Mouse (Mus musculus): ENCODE measurements around the gene Nhsl2. TPM values are rescaled to one million over a fixed set of nuclear protein-coding genes. Genes with fewer than 3 reads are reported as not detected.

The Nhsl2 gene
- polyA plus RNA-seq, 1 experiment = 12.1 TPM

DNA sequence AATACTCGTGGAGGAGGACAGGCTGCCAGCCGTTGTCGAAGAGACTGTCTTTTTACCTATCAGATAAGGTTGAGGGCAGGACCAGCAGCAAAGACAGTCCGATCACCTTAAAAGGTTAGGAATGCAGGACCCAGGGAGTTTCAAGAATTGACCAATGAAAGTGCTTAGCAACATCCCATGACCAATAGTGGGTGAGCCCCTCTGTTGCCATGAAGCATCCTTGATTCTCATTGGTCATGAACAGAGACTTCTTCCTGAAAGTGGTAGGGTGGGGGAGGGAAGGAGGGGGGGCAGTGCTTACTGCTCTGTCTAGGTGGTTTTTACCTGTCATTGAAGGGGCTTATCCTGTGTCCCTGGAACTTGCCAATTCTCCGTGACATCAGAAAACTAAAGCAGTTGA, 130.1 kb downstream of the Nhsl2 start:
- DNase-seq (ENCODE audit: extremely low spot score in 1 of 2, low spot score in 1 of 2) = no peak

GRCm38 (mm10) chrX:101980586-101980985, 131.4 kb downstream of the Nhsl2 start:
- no peak for DNase-seq (ENCODE audit: extremely low spot score in 1 of 2, low spot score in 1 of 2)

GRCm38 (mm10) chrX:101981450-101981849, 132.3 kb downstream of the Nhsl2 start:
- no peak for DNase-seq (ENCODE audit: extremely low spot score in 1 of 2, low spot score in 1 of 2)

GRCm38 (mm10) chrX:101983638-101984037, 134.5 kb downstream of the Nhsl2 start:
- DNase-seq (ENCODE audit: extremely low spot score in 1 of 2, low spot score in 1 of 2) = no peak

- no peak for DNase-seq (ENCODE audit: extremely low spot score in 1 of 2, low spot score in 1 of 2)
Measured at GRCm38 (mm10) chrX:101986657-101987367, 137.6 kb downstream of the Nhsl2 start.

GRCm38 (mm10) chrX:101993841-101994571, 144.8 kb downstream of the Nhsl2 start:
- peak; percentile 58 to 79 for DNase-seq (ENCODE audit: extremely low spot score in 1 of 2, low spot score in 1 of 2)

- DNase-seq (ENCODE audit: extremely low spot score in 1 of 2, low spot score in 1 of 2) = no peak
Measured at GRCm38 (mm10) chrX:101996726-101997125, 147.5 kb downstream of the Nhsl2 start.

DNA sequence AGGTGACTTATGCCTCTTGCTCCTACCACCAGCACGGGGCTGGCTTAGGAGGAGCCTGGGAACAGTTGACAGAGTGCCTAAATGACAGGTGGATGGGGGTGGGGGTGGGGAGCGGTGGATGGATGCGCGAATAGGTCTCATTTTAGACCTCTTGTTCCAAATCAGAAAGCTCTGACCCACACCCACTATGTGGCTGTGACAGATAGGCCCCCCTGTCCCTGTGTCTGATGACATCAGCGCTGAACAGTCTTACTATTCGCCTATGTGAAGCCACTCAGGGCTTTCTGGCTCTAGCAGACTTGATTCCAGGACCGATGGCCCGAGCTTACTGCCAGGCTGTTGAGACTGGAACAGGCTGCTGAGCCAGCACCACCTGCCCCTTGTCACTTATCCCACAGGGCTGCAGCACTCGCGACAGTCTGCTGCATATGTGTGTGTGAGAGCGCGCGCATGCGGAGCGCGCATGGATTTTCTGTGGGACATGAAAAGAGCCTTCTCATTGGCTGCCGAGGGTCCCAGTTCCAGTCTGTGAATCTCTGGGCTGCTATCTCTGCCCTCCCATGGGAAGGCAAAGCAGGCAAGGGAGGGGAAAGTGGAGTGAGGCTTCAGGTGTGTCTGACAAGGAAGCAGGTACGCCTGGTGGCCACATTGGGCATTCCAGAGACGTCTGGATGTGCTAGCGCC, 154.6 kb downstream of the Nhsl2 start:
- DNase-seq (ENCODE audit: extremely low spot score in 1 of 2, low spot score in 1 of 2) = peak; percentile 56 to 63

DNA sequence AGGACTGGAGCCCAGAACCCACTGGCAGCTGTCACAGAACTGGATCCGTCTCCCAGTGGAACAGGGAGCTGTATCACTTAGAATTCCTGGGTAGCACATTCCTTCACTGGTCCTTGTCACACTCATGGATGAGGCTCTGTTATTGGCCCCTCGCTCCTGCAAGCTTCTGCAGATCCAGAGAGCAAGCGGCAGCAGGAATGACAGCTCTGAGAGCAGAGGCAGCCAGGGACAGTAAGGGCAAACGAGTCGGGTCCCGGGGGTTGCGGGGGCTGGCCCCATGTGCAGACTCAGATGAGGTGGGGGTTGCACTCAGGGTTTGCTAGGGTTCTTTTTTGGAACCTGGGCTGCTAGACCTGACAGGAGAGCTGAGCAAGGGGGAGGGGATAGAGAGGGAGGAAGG, 155.2 kb downstream of the Nhsl2 start:
- no peak for DNase-seq (ENCODE audit: extremely low spot score in 1 of 2, low spot score in 1 of 2)

DNA sequence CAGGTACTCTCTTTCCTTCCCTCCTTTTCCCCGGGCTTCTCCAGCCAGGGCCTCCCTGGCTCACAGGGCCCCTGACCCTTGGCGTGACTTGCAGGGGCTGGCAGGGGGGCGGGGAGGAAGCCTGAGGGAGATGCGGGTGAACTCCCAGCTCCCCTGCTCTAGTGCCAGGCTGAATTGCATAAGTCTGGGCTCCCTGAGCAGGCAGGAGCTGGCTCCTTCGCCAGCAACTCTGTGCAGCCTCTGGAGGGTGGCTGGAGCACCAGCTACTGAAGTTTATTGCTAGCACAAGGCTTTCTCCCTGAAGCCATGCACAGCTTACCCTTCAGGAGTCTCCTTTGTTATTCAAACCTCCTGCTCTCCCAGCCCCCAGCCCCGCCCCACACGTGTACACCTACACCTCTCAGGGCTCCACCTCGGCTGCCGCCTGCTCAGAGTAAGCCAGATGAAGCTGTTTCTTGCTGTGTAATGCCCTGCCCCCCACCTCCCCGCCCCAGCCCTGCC, 156.0 kb downstream of the Nhsl2 start:
- DNase-seq (ENCODE audit: extremely low spot score in 1 of 2, low spot score in 1 of 2) = peak in 1 of 2 experiments; percentile 26

DNA sequence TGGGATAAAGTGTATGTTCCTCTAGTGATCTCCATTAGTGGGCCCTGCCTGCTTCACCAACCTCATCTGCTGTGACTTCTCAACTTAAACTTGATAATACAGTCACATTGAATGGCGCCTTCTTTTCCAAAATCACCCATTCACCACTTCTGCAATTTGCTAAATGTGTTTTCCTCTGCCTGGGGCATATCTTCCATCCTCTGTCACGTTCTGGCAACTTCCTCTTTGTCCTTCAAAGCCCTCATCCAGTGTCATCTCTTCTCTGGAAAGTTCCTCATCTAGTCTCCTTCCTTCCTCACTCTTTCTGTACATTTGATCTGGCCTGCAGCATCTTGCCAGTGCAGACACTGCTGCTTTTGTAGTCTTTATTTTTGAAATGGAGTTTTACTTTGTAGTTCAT, 158.8 kb downstream of the Nhsl2 start:
- no peak for DNase-seq (ENCODE audit: extremely low spot score in 1 of 2, low spot score in 1 of 2)

DNA sequence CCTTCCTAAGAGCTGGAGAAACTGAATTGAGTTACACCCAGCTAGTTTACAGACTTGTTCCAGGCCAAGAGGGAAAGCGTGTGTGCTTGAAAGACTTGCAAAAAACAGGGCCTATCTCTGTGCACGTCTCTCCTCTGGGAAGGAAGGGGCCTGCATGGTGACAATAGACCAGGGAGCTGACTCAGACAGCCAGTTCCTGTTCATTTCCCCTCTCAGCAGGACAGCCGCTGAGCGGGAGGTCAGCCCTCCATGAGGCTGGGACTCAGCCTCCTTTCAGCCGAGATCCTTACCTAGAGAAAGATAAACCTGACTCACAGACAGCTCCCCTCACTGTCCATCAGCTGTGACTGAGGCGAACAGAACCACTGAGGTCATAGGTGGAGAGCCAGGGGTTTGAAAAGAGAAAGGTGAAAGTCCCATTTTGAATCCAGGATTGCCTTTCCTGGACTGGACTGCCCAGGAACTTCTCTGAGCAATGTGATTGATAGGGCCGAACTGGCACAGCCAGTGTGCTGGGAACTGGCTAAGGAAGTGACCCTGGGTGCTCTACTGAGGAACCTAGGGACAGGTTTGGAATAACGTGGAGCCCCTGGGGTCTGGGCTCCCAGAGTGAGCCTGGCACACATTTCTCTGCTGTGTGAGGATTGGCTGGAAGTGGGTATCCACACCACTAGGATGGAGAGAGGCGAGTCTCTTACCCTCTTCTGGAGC, 168.2 kb downstream of the Nhsl2 start:
- DNase-seq (ENCODE audit: extremely low spot score in 1 of 2, low spot score in 1 of 2) = no peak

DNA sequence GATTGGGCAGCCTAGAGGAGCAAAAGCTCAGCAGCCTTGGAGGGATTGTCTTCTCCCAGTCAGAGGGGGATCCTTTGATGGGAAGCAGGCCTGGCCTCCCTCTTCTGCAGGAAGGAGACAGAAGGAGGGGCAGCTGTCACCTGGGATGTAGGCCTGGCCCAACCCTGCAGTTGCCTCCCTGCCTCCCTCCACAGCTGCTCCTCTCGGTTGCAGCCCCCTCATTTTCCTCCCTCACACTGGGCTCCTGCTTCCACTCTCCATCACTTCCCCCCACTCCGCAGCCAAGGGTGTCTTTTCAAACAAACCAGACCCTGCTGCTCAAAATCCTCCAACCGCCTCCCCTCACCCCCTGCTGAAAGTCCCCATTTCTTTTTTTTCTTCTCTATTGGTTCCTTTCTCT, 169.7 kb downstream of the Nhsl2 start:
- peak in 1 of 2 experiments; percentile 47 for DNase-seq (ENCODE audit: extremely low spot score in 1 of 2, low spot score in 1 of 2)

DNA sequence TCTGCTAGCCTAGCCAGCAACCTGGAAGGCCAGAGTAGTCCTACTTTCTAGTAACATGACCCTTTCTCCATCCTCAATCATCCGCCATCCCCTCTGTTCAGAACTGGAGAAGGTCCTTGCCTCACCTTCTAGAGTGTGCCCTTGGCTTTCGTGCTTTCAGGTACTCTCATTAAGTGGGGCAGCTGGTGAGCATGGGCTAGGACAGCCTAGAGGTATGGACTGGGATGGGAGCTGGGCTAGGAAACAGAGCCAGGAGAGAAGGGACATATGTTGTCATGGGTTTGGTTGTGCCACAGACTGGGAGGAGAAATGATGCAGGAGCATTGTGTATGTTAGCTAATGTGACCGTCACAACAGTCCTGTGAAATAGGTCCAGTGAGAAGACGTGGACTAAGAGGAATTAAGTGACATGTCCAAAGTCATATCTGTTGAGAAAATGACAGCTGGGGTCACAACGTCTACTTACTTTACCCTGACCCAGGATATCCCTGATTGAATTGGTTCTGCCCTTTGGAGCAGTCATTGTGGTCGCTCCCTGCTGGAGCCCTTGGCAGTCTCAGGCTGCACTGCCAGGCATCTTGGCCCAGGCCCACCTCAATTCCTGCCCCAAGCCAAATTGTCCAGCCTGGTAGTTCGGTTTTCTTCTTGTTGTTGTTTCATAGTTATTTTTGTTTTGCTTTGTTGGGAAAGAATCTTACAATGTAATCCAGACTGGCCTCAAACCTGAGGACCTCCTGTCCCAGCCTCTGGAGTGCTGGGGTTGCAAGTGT, 170.5 kb downstream of the Nhsl2 start:
- DNase-seq (ENCODE audit: extremely low spot score in 1 of 2, low spot score in 1 of 2) = no peak

DNA sequence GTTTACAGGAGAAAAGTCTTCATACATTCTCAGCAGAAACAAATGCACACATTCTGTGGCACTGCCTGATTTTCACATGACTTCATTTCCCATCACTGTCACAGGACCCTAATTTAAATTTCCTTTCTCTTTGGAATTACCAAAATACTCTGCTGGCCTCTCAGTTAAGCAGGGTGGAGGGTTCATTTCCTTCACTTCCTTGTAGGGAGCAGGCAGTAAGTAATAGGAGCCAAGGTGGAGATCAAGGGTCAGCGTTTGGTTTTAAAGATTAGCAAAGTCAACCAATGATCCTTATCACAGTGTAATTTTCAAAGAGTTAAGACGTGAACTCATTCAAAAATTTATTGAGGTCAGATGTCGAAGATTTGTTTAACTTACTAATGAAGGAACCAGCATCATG, 175.8 kb downstream of the Nhsl2 start:
- no peak for DNase-seq (ENCODE audit: extremely low spot score in 1 of 2, low spot score in 1 of 2)

DNA sequence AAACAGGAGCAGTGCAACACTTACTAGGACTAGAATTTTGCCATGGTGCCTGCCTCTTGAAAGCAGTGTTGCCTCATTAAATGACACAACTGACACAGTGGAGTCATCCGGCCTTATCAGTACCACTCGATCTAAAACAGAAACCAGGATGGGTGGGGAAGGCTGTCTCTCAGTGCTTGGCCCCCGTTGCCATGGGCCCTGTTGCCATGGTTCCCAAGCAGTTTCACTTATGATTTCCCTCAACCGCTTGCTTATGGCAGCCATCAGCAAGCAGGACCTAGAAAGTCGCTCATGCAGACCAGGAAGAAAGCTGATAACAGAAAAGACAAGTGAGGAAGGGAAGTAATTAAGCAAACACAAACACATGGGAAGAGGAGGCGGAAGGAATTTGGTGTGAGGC, 182.7 kb downstream of the Nhsl2 start:
- no peak for DNase-seq (ENCODE audit: extremely low spot score in 1 of 2, low spot score in 1 of 2)

DNA sequence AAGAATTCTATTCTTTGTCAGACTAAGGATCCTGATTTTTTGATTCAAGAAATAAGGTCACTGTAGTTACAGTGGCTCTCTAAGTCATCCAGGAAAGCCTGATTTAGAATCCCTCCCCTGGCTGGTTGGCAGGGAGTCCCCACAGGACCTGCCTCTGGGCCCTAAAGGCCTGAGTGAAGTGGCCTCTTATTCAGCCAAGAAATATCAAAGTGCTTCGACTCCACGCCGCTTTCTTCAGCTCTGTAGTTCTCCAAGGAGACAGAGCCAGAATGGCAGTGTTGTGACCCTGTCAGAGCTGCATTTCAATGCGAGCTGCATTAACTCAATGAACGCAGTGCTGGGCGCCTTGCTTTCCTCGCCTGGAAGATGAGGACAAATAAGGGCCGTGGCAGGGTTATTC, 183.2 kb downstream of the Nhsl2 start:
- DNase-seq (ENCODE audit: extremely low spot score in 1 of 2, low spot score in 1 of 2) = no peak

GRCm38 (mm10) chrX:102033566-102033965, 184.4 kb downstream of the Nhsl2 start:
- no peak for DNase-seq (ENCODE audit: extremely low spot score in 1 of 2, low spot score in 1 of 2)

DNA sequence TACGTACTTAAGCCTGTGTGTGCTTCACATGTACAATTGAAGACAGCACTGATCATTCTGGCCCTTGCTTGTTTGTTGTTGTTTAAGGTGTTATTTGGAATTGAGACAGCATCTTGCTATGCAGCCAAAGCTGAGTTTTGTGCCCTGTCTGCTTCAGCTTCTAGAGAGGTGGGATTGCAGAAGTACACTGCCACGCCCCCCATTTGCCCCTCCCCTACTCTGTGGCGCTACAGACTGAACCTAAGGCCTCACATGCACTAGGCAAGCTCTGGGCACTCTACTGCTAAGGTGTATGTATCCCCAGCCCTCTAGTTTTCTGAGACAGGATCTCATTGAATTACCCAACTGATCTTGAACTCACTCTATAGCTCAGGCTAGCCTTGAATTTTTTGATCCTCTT, 186.5 kb downstream of the Nhsl2 start:
- no peak for DNase-seq (ENCODE audit: extremely low spot score in 1 of 2, low spot score in 1 of 2)

- no peak for DNase-seq (ENCODE audit: extremely low spot score in 1 of 2, low spot score in 1 of 2)
Measured at GRCm38 (mm10) chrX:102036866-102037361, 187.7 kb downstream of the Nhsl2 start.

All from frontal cortex, adult 2 months (tissue).